Mouse (Mus musculus) midbrain, embryonic 14.5 days (tissue): ENCODE results near the gene E130114P18Rik. TPM values are rescaled to one million over a fixed set of nuclear protein-coding genes. Genes with fewer than 3 reads are reported as not detected.

Experiments used
- ATAC-seq: fragments of 200-750 bp; cut with Nextera tagmentation; 2 replicates; pipeline ENCODE4 v1.8.0; 2017; ENCODE audit warnings: moderate number of reproducible peaks, moderate library complexity; ENCODE audit not compliant: low FRiP score, low TSS enrichment
- DNase-seq: peaks from one replicate; pipeline ENCODE4 v3.0.0-alpha.2; 2015
- H3K27ac ChIP-seq: fragments of 300-500 bp; sonication (generic); replicated peaks from 2 replicates; pipeline ENCODE4 v1.5.1; 2014; ENCODE audit warnings: mild to moderate bottlenecking, low read depth, low read length, moderate library complexity
- H3K27me3 ChIP-seq: fragments of 300-500 bp; sonication (generic); 2 replicates; pipeline ENCODE4 v1.6.1; 2014; ENCODE audit warnings: low read length, control low read depth, mixed read lengths; ENCODE audit not compliant: control insufficient read depth, insufficient read depth
- H3K36me3 ChIP-seq: fragments of 300-500 bp; sonication (generic); 2 replicates; pipeline ENCODE4 v1.6.1; 2014; ENCODE audit warnings: low read length, control low read depth; ENCODE audit not compliant: control insufficient read depth, insufficient read depth
- H3K4me1 ChIP-seq: fragments of 300-500 bp; sonication (generic); 2 replicates; pipeline ENCODE4 v1.6.1; 2014; ENCODE audit warnings: mild to moderate bottlenecking, antibody characterized with exemption, low read length, control low read depth; ENCODE audit not compliant: control insufficient read depth, insufficient read depth
- H3K4me2 ChIP-seq: fragments of 300-500 bp; sonication (generic); 2 replicates; pipeline ENCODE4 v1.6.1; 2014; ENCODE audit warnings: mild to moderate bottlenecking, low read length, moderate library complexity
- H3K4me3 ChIP-seq: fragments of 300-500 bp; sonication (generic); replicated peaks from 2 replicates; pipeline ENCODE4 v1.5.1; 2014; ENCODE audit warnings: low read depth, low read length
- H3K9ac ChIP-seq: fragments of 300-500 bp; sonication (generic); replicated peaks from 2 replicates; pipeline ENCODE4 v1.6.1; 2014; ENCODE audit warnings: mild to moderate bottlenecking, low read length, moderate library complexity
- H3K9me3 ChIP-seq: fragments of 300-500 bp; sonication (generic); 2 replicates; pipeline ENCODE4 v1.6.1; 2016; ENCODE audit warnings: low read length, control low read depth, mixed read lengths; ENCODE audit not compliant: control insufficient read depth
- WGBS: fragments of 180-500 bp; shearing (Covaris S2); extraction: QIAGEN DNeasy Blood & Tissue Kit; methylation state at CpG from one replicate; pipeline ENCODE4 v1.1.7; 2014; 5-methylcytosine and 5-hydroxymethylcytosine counted together
- polyA plus RNA-seq: library from polyadenylated mRNA; unstranded; fragments of >200 nt; fragmentation: Nextera tagmentation; extraction: Ambion mirVana; gene quantifications from 2 replicates; pipeline ENCODE4 v1.2.1, GENCODE M21; 2014

E130114P18Rik gene
- polyA plus RNA-seq, 1 experiment from 2014 or later, result 22.4 TPM

DNA sequence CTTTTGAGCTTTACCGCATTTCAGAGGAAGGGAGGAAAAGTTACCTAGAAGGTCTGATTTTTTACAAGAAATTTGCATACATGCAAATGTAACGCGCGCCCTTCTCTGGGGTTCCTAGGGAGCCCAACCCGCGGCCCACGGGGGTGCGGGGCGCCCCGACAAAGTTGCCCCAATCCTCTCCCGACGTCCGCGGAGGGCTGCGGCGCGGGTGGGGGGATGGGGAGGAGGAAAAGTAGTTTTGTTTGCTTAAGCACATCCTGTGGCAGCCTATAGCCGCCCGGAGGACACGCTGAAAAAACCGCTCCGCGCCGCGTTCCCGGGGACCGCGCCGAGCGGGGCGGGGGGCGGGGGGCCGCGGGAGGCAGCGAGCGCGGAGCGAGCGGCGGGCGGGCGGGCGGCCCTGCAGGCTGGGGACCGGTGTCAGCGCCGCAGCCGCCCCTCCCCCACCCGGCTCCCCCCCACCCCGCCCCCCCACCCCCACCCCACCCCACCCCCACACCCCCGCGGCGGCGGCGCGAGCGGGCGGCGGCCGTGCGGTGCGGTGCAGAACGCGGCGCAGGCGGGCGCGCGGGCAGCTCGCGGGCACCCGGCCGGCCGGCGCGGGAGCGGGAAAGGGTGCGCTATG lies 685 bp downstream of the E130114P18Rik start:
- peak; percentile 56 for ATAC-seq
- DNase-seq, result peak; percentile 79
- Histone ChIP-seq H3K36me3 (no peaks in the 10 kb centered on the region), H3K9me3 (no peaks in the 10 kb centered on the region), H3K4me3 (peak overlapping the region; percentile 75), H3K9ac (peak overlapping the region; percentile 80), H3K4me2 (peak overlapping the region; percentile 90), H3K4me1 (peaks cover 6% of the 10 kb centered on the region; the same call in 1 of the 2 replicates), H3K27ac (peak overlapping the region; percentile 84), H3K27me3 (peaks cover 37% of the 10 kb centered on the region; the same call in 1 of the 2 replicates)
- under 1% methylated on average over 59 of the region's 77 CpGs for WGBS

- WGBS, result 2% methylated on average over 10 of the region's 10 CpGs
- Histone ChIP-seq H3K36me3 (no peaks in the 10 kb centered on the region), H3K9ac (peak overlapping the region; percentile 80), H3K27me3 (peaks cover 37% of the 10 kb centered on the region; the same call in 1 of the 2 replicates), H3K4me1 (peaks cover 7% of the 10 kb centered on the region; the same call in 1 of the 2 replicates), H3K27ac (peak overlapping the region; percentile 84), H3K4me2 (peak overlapping the region; percentile 90), H3K9me3 (no peaks in the 10 kb centered on the region), H3K4me3 (peak overlapping the region; percentile 75)
- DNase-seq (no peak), ATAC-seq (no peak)
These were observed 1.3 kb downstream of the E130114P18Rik start for GRCm38 (mm10) chr4:97776388-97777080.

DNA sequence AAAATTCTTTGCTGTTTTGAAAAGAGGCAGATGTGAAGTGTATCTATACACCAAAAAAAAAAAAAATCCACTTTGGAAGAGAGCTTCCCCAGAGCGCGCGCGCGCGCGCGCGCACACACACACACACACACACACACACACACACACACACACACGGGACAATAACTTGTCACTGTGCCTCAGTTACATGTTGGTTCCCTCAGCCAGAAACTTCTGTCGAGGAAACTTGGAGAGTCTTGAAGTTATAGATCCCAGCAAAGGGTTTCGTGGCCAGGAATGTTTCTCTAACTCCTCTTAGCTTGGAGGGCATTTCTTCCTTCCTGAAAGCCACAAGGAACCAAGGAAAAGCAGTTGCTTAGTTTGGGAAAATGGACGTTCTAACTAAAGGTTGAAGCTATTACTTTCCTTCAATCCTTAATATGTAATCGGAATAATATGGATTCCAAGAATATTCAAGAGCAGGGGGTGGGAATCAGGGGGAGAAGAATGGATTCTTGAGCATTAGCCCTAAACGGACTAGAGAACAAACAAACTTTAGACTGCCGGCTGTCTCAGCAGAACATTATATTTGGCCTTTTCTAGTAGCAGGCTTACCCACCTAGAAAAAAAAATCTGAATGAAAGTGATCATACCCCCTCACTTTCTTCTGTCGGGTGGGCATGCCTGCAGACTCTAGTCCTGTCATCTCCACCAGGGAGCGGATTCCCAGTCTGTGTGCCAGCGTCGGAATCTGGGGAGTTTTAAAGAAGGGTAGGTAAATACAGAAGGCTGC lies 2.2 kb downstream of the E130114P18Rik start:
- H3K4me1 ChIP-seq, result peaks cover 10% of the 10 kb centered on the region; the same call in 1 of the 2 replicates
- WGBS, result 2% methylated on average over 20 of the region's 20 CpGs

DNA sequence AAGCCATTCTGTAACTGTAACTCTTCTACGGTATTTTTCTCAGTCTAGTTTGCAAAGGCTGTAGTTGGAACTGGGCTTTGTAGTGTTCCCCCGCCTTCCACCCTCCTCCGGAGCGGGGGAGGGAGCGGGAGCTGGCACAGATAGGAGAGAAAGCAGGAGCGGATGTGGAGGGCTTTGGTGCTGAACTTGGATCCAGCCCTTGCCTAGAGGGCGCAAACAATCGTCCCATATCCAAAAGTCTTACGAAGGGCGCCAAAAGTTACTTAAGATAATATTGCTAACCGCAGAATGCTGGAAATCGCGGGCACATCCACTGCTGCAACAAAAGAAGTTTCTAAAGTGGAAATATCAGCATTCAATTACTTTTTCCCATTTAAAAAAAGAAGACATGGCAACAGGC lies 2.8 kb downstream of the E130114P18Rik start:
- H3K9me3 ChIP-seq, result no peaks in the 10 kb centered on the region
- no peak for ATAC-seq
- H3K4me3 ChIP-seq, result peak overlapping the region; percentile 15; the same call in 1 of the 2 replicates
- peaks cover 35% of the 10 kb centered on the region; the same call in 1 of the 2 replicates for H3K27me3 ChIP-seq
- H3K36me3 ChIP-seq, result no peaks in the 10 kb centered on the region
- peak; percentile 76 for DNase-seq
- peaks cover 10% of the 10 kb centered on the region; the same call in 1 of the 2 replicates for H3K4me1 ChIP-seq
- H3K27ac ChIP-seq, result 0 out of 2 replicates have a peak overlapping the region, but pooled peaks have one; percentile 42
- peak overlapping the region; percentile 90 for H3K4me2 ChIP-seq
- H3K9ac ChIP-seq, result no peak overlapping the region; the same call in 1 of the 2 replicates
- WGBS, result under 1% methylated on average over 13 of the region's 13 CpGs

More for the DNA sequence above, 2.2 kb downstream of the E130114P18Rik start:
- Histone ChIP-seq H3K4me3 (peak overlapping the region; percentile 15), H3K27ac (peak overlapping the region; percentile 37; the same call in 1 of the 2 replicates), H3K27me3 (peaks cover 37% of the 10 kb centered on the region; the same call in 1 of the 2 replicates), H3K4me2 (peak overlapping the region; percentile 90), H3K36me3 (no peaks in the 10 kb centered on the region), H3K9me3 (no peaks in the 10 kb centered on the region), H3K9ac (no peak overlapping the region)
- DNase-seq, result no peak
- no peak for ATAC-seq

GRCm38 (mm10) chr4:97774446-97774950 lies 3.4 kb downstream of the E130114P18Rik start:
- WGBS, result 14% methylated on average over 4 of the region's 4 CpGs
- H3K4me3 ChIP-seq, result no peak overlapping the region
- peaks cover 10% of the 10 kb centered on the region; the same call in 1 of the 2 replicates for H3K4me1 ChIP-seq
- peak overlapping the region; percentile 90 for H3K4me2 ChIP-seq
- no peaks in the 10 kb centered on the region for H3K36me3 ChIP-seq
- H3K27ac ChIP-seq, result 0 out of 2 replicates have a peak overlapping the region, but pooled peaks have one; percentile 42
- no peaks in the 10 kb centered on the region for H3K9me3 ChIP-seq
- ATAC-seq (no peak), DNase-seq (no peak)
- H3K27me3 ChIP-seq, result peaks cover 31% of the 10 kb centered on the region; the same call in 1 of the 2 replicates
- no peak overlapping the region; the same call in 1 of the 2 replicates for H3K9ac ChIP-seq

- Histone ChIP-seq H3K4me3 (0 out of 2 replicates have a peak overlapping the region, but pooled peaks have one; percentile 46), H3K36me3 (no peaks in the 10 kb centered on the region), H3K4me2 (peak overlapping the region; percentile 72), H3K9ac (no peak overlapping the region), H3K4me1 (peaks cover 10% of the 10 kb centered on the region; the same call in 1 of the 2 replicates), H3K27me3 (peaks cover 25% of the 10 kb centered on the region; the same call in 1 of the 2 replicates), H3K27ac (0 out of 2 replicates have a peak overlapping the region, but pooled peaks have one; percentile 4), H3K9me3 (no peaks in the 10 kb centered on the region)
- no peak for ATAC-seq
- DNase-seq, result no peak
- WGBS, result 34% methylated on average over 2 of the region's 2 CpGs
These were observed 4.1 kb downstream of the E130114P18Rik start for GRCm38 (mm10) chr4:97773791-97774190.

- H3K4me2 ChIP-seq, result peak overlapping the region; percentile 72
- peak overlapping the region; percentile 83; the same call in 1 of the 2 replicates for H3K27ac ChIP-seq
- peak overlapping the region; percentile 46 for H3K4me3 ChIP-seq
- no peaks in the 10 kb centered on the region for H3K36me3 ChIP-seq
- WGBS, result under 1% methylated on average over 14 of the region's 14 CpGs
- H3K9me3 ChIP-seq, result no peaks in the 10 kb centered on the region
- no peak overlapping the region for H3K9ac ChIP-seq
- peak; percentile 98 for DNase-seq
- H3K27me3 ChIP-seq, result peaks cover 25% of the 10 kb centered on the region; the same call in 1 of the 2 replicates
- ATAC-seq, result peak; percentile 83
- peaks cover 10% of the 10 kb centered on the region; the same call in 1 of the 2 replicates for H3K4me1 ChIP-seq
These were observed 4.7 kb downstream of the E130114P18Rik start for GRCm38 (mm10) chr4:97773110-97773593.
